Mouse (Mus musculus) E14TG2a.4 (cell line): ENCODE data around the gene Cdhr4.

ENCODE experiments used
- CTCF ChIP-seq: conservative IDR thresholded peaks from 2 replicates; pipeline ENCODE4 v1.5.1; 2014; ENCODE audit warnings: low read length
- NANOG ChIP-seq: IDR thresholded peaks from 2 replicates; pipeline ENCODE4 v1.6.1; 2014; ENCODE audit warnings: borderline replicate concordance, low read length, mixed read lengths

- TF ChIP-seq CTCF (no peak), NANOG (no peak)
Observed at GRCm38 (mm10) chr9:107970311-107970710, 22.0 kb upstream of the Cdhr4 start.
